Mouse (Mus musculus) layer of hippocampus, adult 9-10 months (tissue): ENCODE results near the gene Mnat1.

ENCODE experiments used
- DNase-seq: peaks from one replicate; pipeline ENCODE4 v3.0.0; 2022; ENCODE audit warnings: low spot score

Mnat1 gene

GRCm38 (mm10) chr12:73317706-73318686 is 194.5 kb downstream of the Mnat1 start:
- no peak for DNase-seq
